Mouse (Mus musculus) midbrain, embryonic 11.5 days (tissue): ENCODE results near the gene Trim80. TPM values are rescaled to one million over a fixed set of nuclear protein-coding genes. Genes with fewer than 3 reads are reported as not detected.
A peak's percentile ranks its signal among the peaks of the same experiment; 100 is the strongest.
"Not testable (repeated sequence)": the region's sequence is repeated elsewhere in the genome, so short reads cannot be mapped to it uniquely, and the experiment has no call there.

ENCODE experiments used
- ATAC-seq: fragments of 200-750 bp; cut with Nextera tagmentation; 2 replicates; pipeline ENCODE4 v1.8.0; 2017; ENCODE audit warnings: moderate TSS enrichment, moderate library complexity; ENCODE audit not compliant: low FRiP score
- DNase-seq: peaks from one replicate; pipeline ENCODE4 v3.0.0; 2015; ENCODE audit warnings: low spot score; ENCODE audit errors: missing footprints
- H3K27ac ChIP-seq: fragments of 300-500 bp; sonication (generic); 2 replicates; pipeline ENCODE4 v1.5.1; 2014; ENCODE audit warnings: low read depth, low read length
- H3K27me3 ChIP-seq: fragments of 300-500 bp; sonication (generic); 2 replicates; pipeline ENCODE4 v1.6.1; 2014; ENCODE audit warnings: mild to moderate bottlenecking, low read length, moderate library complexity, mixed read lengths; ENCODE audit not compliant: control insufficient read depth, insufficient read depth
- H3K36me3 ChIP-seq: fragments of 300-500 bp; sonication (generic); 2 replicates; pipeline ENCODE4 v1.6.1; 2014; ENCODE audit warnings: mild to moderate bottlenecking, low read length, moderate library complexity, mixed read lengths; ENCODE audit not compliant: control insufficient read depth, insufficient read depth
- H3K4me1 ChIP-seq: fragments of 300-500 bp; sonication (generic); 2 replicates; pipeline ENCODE4 v1.6.1; 2014; ENCODE audit warnings: low read length; ENCODE audit not compliant: control insufficient read depth, insufficient read depth
- H3K4me2 ChIP-seq: fragments of 300-500 bp; sonication (generic); 2 replicates; pipeline ENCODE4 v1.6.1; 2014; ENCODE audit warnings: mild to moderate bottlenecking, moderate library complexity
- H3K4me3 ChIP-seq: fragments of 300-500 bp; sonication (generic); 2 replicates; pipeline ENCODE4 v1.5.1; 2014; ENCODE audit warnings: low read depth, low read length
- H3K9ac ChIP-seq: fragments of 300-500 bp; sonication (generic); 2 replicates; pipeline ENCODE4 v1.6.1; 2014; ENCODE audit warnings: low read length
- H3K9me3 ChIP-seq: fragments of 300-500 bp; sonication (generic); 2 replicates; pipeline ENCODE4 v1.6.1; 2016; ENCODE audit warnings: low read length; ENCODE audit not compliant: control insufficient read depth
- whole genome bisulfite sequencing: fragments of 180-500 bp; shearing (Covaris S2); extraction: QIAGEN DNeasy Blood & Tissue Kit; methylation state at CpG from one replicate; pipeline ENCODE4 v1.1.7; 2014; 5-methylcytosine and 5-hydroxymethylcytosine counted together
- microRNA-seq: library from miRNA; unstranded; fragments of <30 nt; microRNA quantifications from one replicate; pipeline ENCODE4, GENCODE M21; 2017
- polyA plus RNA-seq: library from polyadenylated mRNA; unstranded; fragments of >200 nt; fragmentation: Nextera tagmentation; extraction: Ambion mirVana; gene quantifications from 2 replicates; pipeline ENCODE4 v1.2.1, GENCODE M21; 2014

The Trim80 gene
- polyA plus RNA-seq, 1 experiment from 2014 or later = not detected

DNA sequence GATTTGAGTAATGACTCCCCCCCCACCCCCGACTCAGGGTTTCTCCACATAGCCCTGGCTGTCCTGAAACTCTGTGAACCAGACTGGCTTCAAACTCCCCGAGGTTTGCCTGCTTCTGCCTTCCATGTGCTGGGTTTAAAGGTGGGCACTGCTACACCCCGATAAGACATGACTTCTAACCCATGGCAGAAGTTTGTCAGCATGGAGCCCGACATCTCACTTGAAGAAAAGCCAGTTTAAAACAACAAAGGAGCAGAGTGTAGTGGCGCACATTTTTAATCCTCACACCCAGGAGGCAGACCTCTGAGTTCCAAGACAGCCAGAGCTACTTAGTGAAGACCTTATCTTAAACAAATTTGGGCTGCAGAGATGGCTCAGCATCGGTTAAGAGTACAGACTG, 52.0 kb downstream of the Trim80 start:
- H3K4me1 ChIP-seq = peaks cover 7% of the 10 kb centered on the region
- no peak for ATAC-seq
- no peak overlapping the region for H3K27ac ChIP-seq
- DNase-seq = no peak
- H3K36me3 ChIP-seq = peaks cover 5% of the 10 kb centered on the region; the same call in 1 of the 2 replicates
- H3K4me2 ChIP-seq = peak overlapping the region; percentile 84
- WGBS = 40% methylated on average over 6 of the region's 6 CpGs
- H3K9me3 ChIP-seq = no peaks in the 10 kb centered on the region
- H3K4me3 ChIP-seq = peak overlapping the region; percentile 69
- no peaks in the 10 kb centered on the region for H3K27me3 ChIP-seq
- H3K9ac ChIP-seq = peak overlapping the region; percentile 81

DNA sequence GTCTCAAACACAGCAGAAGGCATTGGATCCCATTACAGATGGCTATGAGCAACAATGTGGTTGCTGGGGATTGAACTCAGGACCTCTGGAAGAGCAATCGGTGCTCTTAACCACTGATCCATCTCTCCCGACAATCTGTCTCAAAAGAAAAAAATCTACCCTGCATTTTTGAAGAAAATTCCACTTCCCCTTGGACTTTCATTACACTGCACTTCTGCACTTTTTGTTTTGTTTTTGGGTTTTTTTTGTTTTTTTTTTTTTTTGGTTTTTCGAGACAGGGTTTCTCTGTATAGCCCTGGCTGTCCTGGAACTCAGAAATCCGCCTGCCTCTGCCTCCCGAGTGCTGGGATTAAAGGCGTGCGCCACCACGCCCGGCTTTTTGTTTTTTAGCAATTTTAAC, 56.2 kb downstream of the Trim80 start:
- 95% methylated on average over 9 of the region's 9 CpGs for WGBS
- not testable (repeated sequence) for ATAC-seq

More for the DNA sequence above, 56.2 kb downstream of the Trim80 start:
- DNase-seq, H3K27me3 ChIP-seq, H3K27ac ChIP-seq, H3K4me2 ChIP-seq, H3K4me1 ChIP-seq, H3K9ac ChIP-seq, H3K4me3 ChIP-seq, H3K9me3 ChIP-seq: not testable (repeated sequence)
- peaks cover 32% of the 10 kb centered on the region for H3K36me3 ChIP-seq

Small RNA genes lying within 50 kb of the gene (microRNA-seq; reads per million reads assigned to microRNA genes)
- 0.76 reads per million for gene Mir3968

Other genes with a start within 250 kb of the Trim80 start
- gene Grin2c, start 173.3 kb upstream of the Trim80 start, polyA plus RNA-seq = 0.04 and 0.18 TPM in 2 replicates
- gene Fdxr, start 163.5 kb upstream of the Trim80 start, polyA plus RNA-seq = 11.2 and 12.7 TPM in 2 replicates
- gene Fads6, start 142.9 kb upstream of the Trim80 start, polyA plus RNA-seq = 0.23 and 0.28 TPM in 2 replicates
- not detected in 2 replicates for gene Otop2, start 133.4 kb upstream of the Trim80 start, polyA plus RNA-seq
- 0.08 TPM in 1 of 2 replicates, not detected in the other for gene Ush1g, start 118.5 kb upstream of the Trim80 start, polyA plus RNA-seq
- 0.18 and 0.34 TPM in 2 replicates for gene Otop3, start 105.8 kb upstream of the Trim80 start, polyA plus RNA-seq
- 17.8 and 18.3 TPM in 2 replicates for gene Hid1, start 72.8 kb upstream of the Trim80 start, polyA plus RNA-seq
- 20.6 and 20.9 TPM in 2 replicates for gene Cdr2l, start 58.6 kb upstream of the Trim80 start, polyA plus RNA-seq
- 268 and 278 TPM in 2 replicates for gene Mrpl58, start 36.8 kb upstream of the Trim80 start, polyA plus RNA-seq
- 886 and 917 TPM in 2 replicates for gene Atp5h, start 20.6 kb upstream of the Trim80 start, polyA plus RNA-seq
- gene Kctd2, start 20.4 kb upstream of the Trim80 start, polyA plus RNA-seq = 21.6 and 24.0 TPM in 2 replicates
- 0.14 TPM in 1 of 2 replicates, not detected in the other for gene Slc16a5, start 21.9 kb downstream of the Trim80 start, polyA plus RNA-seq
- 7.7 and 7.8 TPM in 2 replicates for gene Armc7, start 35.1 kb downstream of the Trim80 start, polyA plus RNA-seq
- gene Nt5c, start 51.3 kb downstream of the Trim80 start, polyA plus RNA-seq = 68.3 and 69.8 TPM in 2 replicates
- 954 and 958 TPM in 2 replicates for gene Jpt1, start 73.8 kb downstream of the Trim80 start, polyA plus RNA-seq
- 1,615 and 1,739 TPM in 2 replicates for gene Sumo2, start 95.7 kb downstream of the Trim80 start, polyA plus RNA-seq
- gene Nup85, start 123.9 kb downstream of the Trim80 start, polyA plus RNA-seq = 195 and 197 TPM in 2 replicates
- gene Mrps7, start 163.4 kb downstream of the Trim80 start, polyA plus RNA-seq = 105 TPM in 2 replicates
- gene Gga3, start 163.5 kb downstream of the Trim80 start, polyA plus RNA-seq = 18.7 and 25.1 TPM in 2 replicates
- gene Mif4gd, start 172.4 kb downstream of the Trim80 start, polyA plus RNA-seq = 14.0 and 16.4 TPM in 2 replicates
- gene Slc25a19, start 187.8 kb downstream of the Trim80 start, polyA plus RNA-seq = 20.3 and 24.0 TPM in 2 replicates